Mouse (Mus musculus) forebrain, embryonic 16.5 days (tissue): ENCODE results near the gene Atp13a5. TPM values are rescaled to one million over a fixed set of nuclear protein-coding genes. Genes with fewer than 3 reads are reported as not detected.

Experiments used
- ATAC-seq: fragments of 200-750 bp; cut with Nextera tagmentation; 2 replicates; pipeline ENCODE4 v1.8.0; 2017; ENCODE audit warnings: mild to moderate bottlenecking, moderate library complexity
- H3K27ac ChIP-seq: fragments of 300-500 bp; sonication (generic); 2 replicates; pipeline ENCODE4 v1.5.1; 2014; ENCODE audit warnings: low read length, control low read depth
- H3K27me3 ChIP-seq: fragments of 300-500 bp; sonication (generic); replicated peaks from 2 replicates; pipeline ENCODE4 v1.6.1; 2014; ENCODE audit warnings: low read length; ENCODE audit not compliant: control insufficient read depth, insufficient read depth
- H3K36me3 ChIP-seq: fragments of 300-500 bp; sonication (generic); 2 replicates; pipeline ENCODE4 v1.6.1; 2014; ENCODE audit not compliant: control insufficient read depth, insufficient read depth
- H3K4me1 ChIP-seq: fragments of 300-500 bp; sonication (generic); replicated peaks from 2 replicates; pipeline ENCODE4 v1.6.1; 2014; ENCODE audit warnings: low read length; ENCODE audit not compliant: control insufficient read depth, insufficient read depth
- H3K4me2 ChIP-seq: fragments of 300-500 bp; sonication (generic); 2 replicates; pipeline ENCODE4 v1.6.1; 2014; ENCODE audit warnings: mild to moderate bottlenecking, low read length, control low read depth
- H3K4me3 ChIP-seq: fragments of 300-500 bp; sonication (generic); replicated peaks from 2 replicates; pipeline ENCODE4 v1.5.1; 2014; ENCODE audit warnings: mild to moderate bottlenecking, low read length, control low read depth
- H3K9ac ChIP-seq: fragments of 300-500 bp; sonication (generic); replicated peaks from 2 replicates; pipeline ENCODE4 v1.6.1; 2014; ENCODE audit warnings: low read depth, low read length, control low read depth
- H3K9me3 ChIP-seq: fragments of 300-500 bp; sonication (generic); 2 replicates; pipeline ENCODE4 v1.6.1; 2016; ENCODE audit warnings: low read length; ENCODE audit not compliant: control insufficient read depth
- WGBS: fragments of 180-500 bp; shearing (Covaris S2); extraction: QIAGEN DNeasy Blood & Tissue Kit; methylation state at CpG from one replicate; pipeline ENCODE4 v1.1.7; 2014; 5-methylcytosine and 5-hydroxymethylcytosine counted together
- polyA plus RNA-seq: library from polyadenylated mRNA; unstranded; fragments of >200 nt; fragmentation: Nextera tagmentation; extraction: Ambion mirVana; gene quantifications from 2 replicates; pipeline ENCODE4 v1.2.1, GENCODE M21; 2015

The Atp13a5 gene
- polyA plus RNA-seq, 1 experiment from 2014 or later = 2.6 TPM

GRCm38 (mm10) chr16:29325233-29325919 lies 53.2 kb downstream of the Atp13a5 start:
- no peak overlapping the region for H3K9ac ChIP-seq
- no peaks in the 10 kb centered on the region for H3K36me3 ChIP-seq
- no peaks in the 10 kb centered on the region for H3K27me3 ChIP-seq
- no peaks in the 10 kb centered on the region for H3K4me1 ChIP-seq
- no peak overlapping the region for H3K4me2 ChIP-seq
- no peak overlapping the region for H3K27ac ChIP-seq
- no peaks in the 10 kb centered on the region for H3K9me3 ChIP-seq
- 87% methylated on average over 7 of the region's 7 CpGs for WGBS
- no peak for ATAC-seq
- H3K4me3 ChIP-seq = no peak overlapping the region

- WGBS = 81% methylated on average over 3 of the region's 3 CpGs
- ATAC-seq = peak; percentile 65
These were observed 57.8 kb downstream of the Atp13a5 start for GRCm38 (mm10) chr16:29320717-29321116.

GRCm38 (mm10) chr16:29315391-29315790 lies 63.1 kb downstream of the Atp13a5 start:
- H3K36me3 ChIP-seq = no peaks in the 10 kb centered on the region
- WGBS = 81% methylated on average over 3 of the region's 3 CpGs
- ATAC-seq = no peak
- no peak overlapping the region for H3K4me2 ChIP-seq
- H3K4me1 ChIP-seq = no peaks in the 10 kb centered on the region
- H3K9me3 ChIP-seq = no peaks in the 10 kb centered on the region
- no peak overlapping the region for H3K9ac ChIP-seq
- H3K27me3 ChIP-seq = no peaks in the 10 kb centered on the region
- no peak overlapping the region for H3K27ac ChIP-seq
- no peak overlapping the region for H3K4me3 ChIP-seq

More at GRCm38 (mm10) chr16:29320717-29321116, 57.8 kb downstream of the Atp13a5 start:
- Histone ChIP-seq H3K9me3 (no peaks in the 10 kb centered on the region), H3K36me3 (no peaks in the 10 kb centered on the region), H3K4me1 (no peaks in the 10 kb centered on the region), H3K4me3 (no peak overlapping the region), H3K9ac (no peak overlapping the region), H3K4me2 (no peak overlapping the region), H3K27me3 (no peaks in the 10 kb centered on the region), H3K27ac (no peak overlapping the region)

- Histone ChIP-seq H3K4me2 (no peak overlapping the region), H3K27ac (no peak overlapping the region), H3K9me3 (no peaks in the 10 kb centered on the region), H3K4me3 (no peak overlapping the region), H3K36me3 (no peaks in the 10 kb centered on the region), H3K4me1 (no peaks in the 10 kb centered on the region), H3K9ac (no peak overlapping the region), H3K27me3 (no peaks in the 10 kb centered on the region)
- no peak for ATAC-seq
- WGBS = 84% methylated on average over 3 of the region's 3 CpGs
These were observed 63.5 kb downstream of the Atp13a5 start for GRCm38 (mm10) chr16:29314991-29315390.

- WGBS = 75% methylated on average over 9 of the region's 9 CpGs
- H3K9me3 ChIP-seq = no peaks in the 10 kb centered on the region
- H3K4me2 ChIP-seq = no peak overlapping the region
- no peaks in the 10 kb centered on the region for H3K36me3 ChIP-seq
- H3K27ac ChIP-seq = no peak overlapping the region
- no peak overlapping the region for H3K9ac ChIP-seq
- H3K27me3 ChIP-seq = no peaks in the 10 kb centered on the region
- no peaks in the 10 kb centered on the region for H3K4me1 ChIP-seq
- no peak for ATAC-seq
- H3K4me3 ChIP-seq = no peak overlapping the region
These were observed 80.9 kb downstream of the Atp13a5 start for GRCm38 (mm10) chr16:29297555-29298021.

GRCm38 (mm10) chr16:29280691-29281090 lies 97.8 kb downstream of the Atp13a5 start:
- Histone ChIP-seq H3K4me3 (no peak overlapping the region), H3K27ac (no peak overlapping the region), H3K4me1 (no peaks in the 10 kb centered on the region), H3K4me2 (no peak overlapping the region), H3K9ac (no peak overlapping the region), H3K36me3 (no peaks in the 10 kb centered on the region), H3K9me3 (no peaks in the 10 kb centered on the region), H3K27me3 (no peaks in the 10 kb centered on the region)
- 76% methylated on average over 5 of the region's 5 CpGs for WGBS
- no peak for ATAC-seq

GRCm38 (mm10) chr16:29254325-29254724 lies 124.2 kb downstream of the Atp13a5 start:
- H3K27me3 ChIP-seq = no peaks in the 10 kb centered on the region
- no peak overlapping the region for H3K9ac ChIP-seq
- H3K9me3 ChIP-seq = no peaks in the 10 kb centered on the region
- H3K36me3 ChIP-seq = no peaks in the 10 kb centered on the region
- 86% methylated on average over 4 of the region's 4 CpGs for WGBS
- no peaks in the 10 kb centered on the region for H3K4me1 ChIP-seq
- no peak overlapping the region for H3K4me2 ChIP-seq
- no peak for ATAC-seq
- H3K4me3 ChIP-seq = no peak overlapping the region
- H3K27ac ChIP-seq = no peak overlapping the region

- Histone ChIP-seq H3K27me3 (no peaks in the 10 kb centered on the region), H3K27ac (no peak overlapping the region), H3K9me3 (no peaks in the 10 kb centered on the region), H3K9ac (no peak overlapping the region), H3K36me3 (no peaks in the 10 kb centered on the region), H3K4me2 (no peak overlapping the region), H3K4me1 (no peaks in the 10 kb centered on the region), H3K4me3 (no peak overlapping the region)
- 62% methylated on average over 5 of the region's 5 CpGs for WGBS
- ATAC-seq = no peak
These were observed 142.6 kb downstream of the Atp13a5 start for GRCm38 (mm10) chr16:29235951-29236350.

- H3K9me3 ChIP-seq = no peaks in the 10 kb centered on the region
- H3K4me2 ChIP-seq = no peak overlapping the region
- no peaks in the 10 kb centered on the region for H3K27me3 ChIP-seq
- peaks cover 4% of the 10 kb centered on the region; the same call in 1 of the 2 replicates for H3K4me1 ChIP-seq
- H3K9ac ChIP-seq = no peak overlapping the region
- no peaks in the 10 kb centered on the region for H3K36me3 ChIP-seq
- peak; percentile 91 for ATAC-seq
- 59% methylated on average over 5 of the region's 5 CpGs for WGBS
- no peak overlapping the region for H3K27ac ChIP-seq
- H3K4me3 ChIP-seq = no peak overlapping the region
These were observed 161.9 kb downstream of the Atp13a5 start for GRCm38 (mm10) chr16:29216395-29217295.
